Mouse (Mus musculus): ENCODE results near the gene Elmod3.

The Elmod3 gene

DNA sequence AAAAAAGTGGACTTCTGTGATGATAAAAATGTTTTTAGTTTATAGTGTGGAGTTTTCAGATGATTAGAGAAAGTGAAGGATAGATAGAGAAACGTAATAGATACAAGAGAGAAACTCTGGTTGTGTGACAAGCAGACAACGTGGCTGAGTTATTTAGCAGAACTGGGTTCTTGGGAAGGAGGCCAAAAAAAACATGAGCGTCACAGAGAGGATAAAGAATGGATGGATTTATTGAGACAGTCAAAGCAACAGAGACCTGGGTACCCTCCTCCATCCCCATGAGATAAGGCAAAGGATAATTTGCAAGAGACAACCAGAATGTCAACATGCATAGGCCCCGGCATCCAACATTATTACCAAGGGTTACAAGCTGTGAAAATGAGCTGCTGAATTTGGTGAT is 12.0 kb upstream of the Elmod3 start:
- no peak for DNase-seq (ENCODE audit: low spot score)

DNA sequence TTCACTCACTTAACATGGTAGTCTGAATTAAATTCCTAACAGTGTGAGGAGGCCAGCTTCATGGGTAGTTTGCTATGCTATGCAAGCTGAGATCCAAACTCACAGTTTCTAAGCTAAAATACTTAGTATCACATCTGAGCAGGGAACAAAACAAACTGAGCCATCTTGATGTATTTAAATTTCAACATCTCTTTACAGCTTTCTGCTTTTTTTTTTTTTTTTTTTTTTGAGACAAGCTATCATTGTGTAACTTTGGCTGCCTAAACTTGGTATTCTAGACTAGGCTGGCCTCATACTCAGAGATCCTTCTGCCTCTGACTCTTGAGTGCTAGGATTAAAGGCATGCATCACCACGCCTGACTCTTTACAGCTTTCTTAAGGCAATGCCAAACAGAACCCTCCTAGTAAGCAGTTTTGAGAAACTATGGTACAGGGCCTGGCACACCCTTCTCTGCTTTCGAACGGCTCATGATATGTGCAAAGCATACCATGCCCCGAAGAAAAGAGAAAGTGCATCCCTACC is 10.5 kb upstream of the Elmod3 start:
- no peak for DNase-seq (ENCODE audit: low spot score)

DNA sequence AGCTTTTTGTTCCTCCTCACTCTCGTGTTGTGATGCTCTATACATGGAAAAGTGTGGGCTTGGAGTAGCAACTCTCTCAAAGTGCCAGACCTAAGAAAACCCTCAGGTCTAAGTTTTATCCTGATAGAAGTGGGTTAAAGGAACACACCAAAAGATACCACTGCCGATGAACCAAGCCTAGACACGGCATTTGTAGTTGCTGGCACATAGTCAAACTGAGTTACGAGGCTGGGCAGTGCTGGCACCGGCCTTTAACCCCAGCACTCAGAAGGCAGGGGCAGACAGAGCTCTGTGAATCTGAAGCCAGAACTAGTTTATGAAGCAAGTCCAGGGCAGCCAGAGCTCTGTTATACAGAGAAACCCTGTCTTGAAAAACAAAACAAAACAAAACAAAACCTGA is 9.5 kb upstream of the Elmod3 start:
- no peak for DNase-seq (ENCODE audit: low spot score)

DNA sequence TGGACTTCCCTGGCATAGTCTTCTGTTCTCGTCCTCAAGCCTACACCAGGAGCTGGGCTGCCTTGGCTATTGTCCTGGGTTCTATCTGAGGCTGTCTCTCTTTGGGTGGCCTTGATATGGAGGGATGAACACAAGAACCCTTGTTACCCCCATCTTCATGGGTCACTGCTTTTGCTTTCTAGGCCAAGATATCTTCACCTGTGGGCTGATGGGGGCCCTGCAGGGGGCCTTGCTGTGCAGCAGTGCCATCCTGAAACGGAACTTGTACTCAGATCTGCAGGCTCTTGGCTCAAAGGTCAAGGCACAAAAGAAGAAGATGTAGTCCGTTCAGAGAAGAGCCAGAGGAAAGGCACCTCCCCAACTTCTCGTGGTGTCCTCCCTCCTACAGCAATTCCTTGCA is 8.8 kb upstream of the Elmod3 start:
- DNase-seq (ENCODE audit: low spot score), result no peak

DNA sequence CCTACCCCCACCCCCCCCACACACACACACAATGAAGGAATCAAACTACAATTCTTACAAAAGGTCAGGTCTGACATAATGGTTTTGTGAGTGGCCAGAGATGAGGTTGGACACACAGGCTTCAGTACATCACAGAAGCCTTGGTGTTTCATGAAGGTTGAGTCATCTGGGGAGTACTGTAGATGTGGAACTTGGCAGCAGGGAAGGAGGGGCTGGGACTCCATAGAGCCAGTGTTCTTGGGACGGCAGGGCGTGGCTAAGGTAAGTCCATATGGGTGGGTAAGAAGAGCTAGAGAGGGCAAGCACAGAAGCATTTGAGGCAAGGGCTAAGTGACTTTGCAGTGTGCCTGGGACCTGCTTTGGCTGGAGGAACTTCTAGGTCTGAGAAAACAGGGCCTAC is 5.9 kb upstream of the Elmod3 start:
- no peak for DNase-seq (ENCODE audit: low spot score)

DNA sequence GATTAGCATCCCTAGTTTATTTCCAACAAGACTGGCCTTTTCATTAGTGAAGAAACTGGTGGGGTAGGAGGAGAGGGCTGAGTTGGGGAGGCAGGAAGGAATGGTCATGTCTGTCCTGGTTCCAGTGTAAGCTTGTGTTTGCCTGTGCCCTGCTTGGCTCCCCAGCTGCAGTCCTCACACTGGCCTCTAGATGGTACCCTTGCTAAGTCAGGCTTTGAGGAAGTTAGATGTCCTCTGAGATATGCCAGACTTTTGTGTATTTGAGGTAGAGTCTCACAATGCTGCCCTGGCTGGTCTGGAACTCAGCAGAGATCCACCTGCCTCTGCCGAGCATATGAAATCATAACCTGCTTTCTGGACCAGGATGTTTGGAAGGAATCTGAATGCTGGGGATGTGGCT is 3.5 kb upstream of the Elmod3 start:
- DNase-seq (ENCODE audit: low spot score), result peak; percentile 59

DNA sequence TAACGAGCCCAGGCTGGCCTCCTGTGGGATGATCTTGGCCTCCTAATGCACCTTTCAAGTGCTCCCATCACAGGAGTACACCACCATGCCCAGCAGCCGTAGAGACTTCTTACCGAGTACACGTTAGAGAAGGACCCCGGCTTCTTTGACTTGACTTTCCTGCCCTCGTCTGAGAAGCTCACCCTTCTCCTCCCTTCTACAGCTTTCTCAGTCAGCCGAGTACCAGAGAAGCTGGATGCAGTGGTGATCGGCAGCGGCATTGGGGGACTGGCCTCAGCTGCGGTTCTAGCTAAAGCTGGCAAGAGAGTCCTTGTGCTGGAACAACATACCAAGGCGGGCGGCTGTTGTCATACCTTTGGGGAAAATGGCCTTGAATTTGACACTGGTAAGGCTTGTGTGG is 2.6 kb upstream of the Elmod3 start:
- DNase-seq (ENCODE audit: low spot score), result no peak

DNA sequence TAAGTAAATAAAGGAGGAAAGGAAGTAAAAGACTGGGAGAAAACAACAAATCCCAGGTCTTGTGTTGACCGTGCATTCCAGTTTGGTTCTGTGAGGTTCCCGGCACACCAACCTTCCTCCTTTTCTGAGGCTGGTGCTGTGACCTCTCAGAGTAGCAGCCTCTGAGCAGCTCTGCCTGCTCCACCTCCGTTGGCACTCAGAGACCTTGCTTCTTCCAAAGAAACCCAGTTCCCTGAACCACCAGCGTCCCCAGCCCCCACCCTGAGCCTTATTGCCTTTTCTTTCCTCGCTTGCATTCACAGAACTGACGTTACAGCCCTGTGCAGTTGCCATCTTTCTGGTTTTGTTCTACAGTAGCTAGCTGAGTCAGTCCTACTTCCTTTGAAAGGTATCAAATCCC is 2.0 kb upstream of the Elmod3 start:
- DNase-seq (ENCODE audit: low spot score), result no peak

DNA sequence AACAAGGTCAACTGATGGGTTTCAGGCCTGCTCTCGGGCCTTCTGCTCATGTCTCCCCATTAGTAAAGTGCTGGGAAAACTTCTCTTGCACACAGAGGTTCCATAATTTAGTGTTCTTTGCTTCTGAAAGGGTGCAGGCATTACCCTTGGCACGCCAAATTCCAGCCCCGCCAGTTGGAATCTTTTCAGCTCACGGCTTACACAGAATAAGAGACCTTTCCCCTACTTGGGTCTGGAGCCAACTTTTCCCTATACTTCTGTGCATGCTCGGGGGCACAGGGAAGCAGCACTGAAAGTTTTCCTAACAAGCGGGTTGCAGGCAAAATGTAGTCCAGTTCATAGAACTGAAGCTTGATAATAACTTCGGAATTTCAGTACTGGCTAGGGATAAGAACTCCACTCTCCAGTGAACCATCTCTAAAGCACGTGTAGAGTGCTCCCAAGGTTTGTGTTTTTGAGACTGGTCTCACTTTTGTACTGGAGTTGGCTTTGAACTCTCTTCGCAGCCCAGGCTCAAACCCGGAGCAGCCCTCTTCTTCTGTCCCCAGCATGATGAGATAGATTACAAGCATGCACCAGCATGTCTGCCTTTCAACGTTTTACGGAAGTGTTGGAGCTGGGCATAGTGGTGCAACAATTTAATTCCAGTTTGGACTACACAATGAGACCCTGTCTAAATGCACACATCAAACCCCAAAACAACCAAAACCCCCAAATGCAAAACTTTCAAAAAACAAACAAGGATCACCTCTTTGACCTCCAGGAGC is 761 bp upstream of the Elmod3 start:
- no peak for DNase-seq (ENCODE audit: low spot score)

DNA sequence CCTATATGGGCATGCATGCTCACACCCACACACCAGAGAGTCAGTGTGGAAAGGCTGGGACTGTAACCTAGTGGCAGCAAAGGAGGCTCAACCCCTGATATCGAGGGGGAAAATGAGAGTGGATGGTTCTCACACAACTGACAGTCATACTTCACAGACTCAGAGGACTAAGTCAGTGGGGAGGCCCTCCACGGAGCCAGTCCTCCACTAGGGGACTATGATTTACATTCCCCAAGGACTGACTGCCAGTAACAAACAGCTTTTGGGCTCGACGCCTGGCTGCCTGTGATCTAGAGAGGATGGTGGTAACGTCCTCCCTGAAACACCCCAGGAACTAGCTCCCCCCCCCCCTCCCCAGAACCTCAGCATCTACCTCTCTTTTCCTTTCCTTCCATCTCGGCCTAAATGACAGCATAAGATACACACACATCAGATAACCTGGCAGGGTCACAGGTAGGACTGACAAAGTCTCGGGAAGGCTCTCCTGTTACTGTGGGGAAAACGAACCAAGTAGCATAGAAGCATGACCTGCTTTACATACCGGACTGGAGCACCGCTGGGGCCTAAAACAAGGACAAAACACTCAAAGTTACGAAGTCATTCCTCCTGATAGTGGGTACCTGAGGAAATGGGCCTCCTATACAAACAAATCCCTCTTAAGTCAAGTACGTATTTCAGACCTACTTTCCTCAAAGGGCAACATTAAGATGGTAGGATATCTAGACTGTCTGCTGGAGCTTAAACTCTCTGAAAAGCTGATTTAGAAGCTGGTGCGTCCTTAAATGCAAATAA is 934 bp downstream of the Elmod3 start:
- DNase-seq (ENCODE audit: low spot score), result no peak

DNA sequence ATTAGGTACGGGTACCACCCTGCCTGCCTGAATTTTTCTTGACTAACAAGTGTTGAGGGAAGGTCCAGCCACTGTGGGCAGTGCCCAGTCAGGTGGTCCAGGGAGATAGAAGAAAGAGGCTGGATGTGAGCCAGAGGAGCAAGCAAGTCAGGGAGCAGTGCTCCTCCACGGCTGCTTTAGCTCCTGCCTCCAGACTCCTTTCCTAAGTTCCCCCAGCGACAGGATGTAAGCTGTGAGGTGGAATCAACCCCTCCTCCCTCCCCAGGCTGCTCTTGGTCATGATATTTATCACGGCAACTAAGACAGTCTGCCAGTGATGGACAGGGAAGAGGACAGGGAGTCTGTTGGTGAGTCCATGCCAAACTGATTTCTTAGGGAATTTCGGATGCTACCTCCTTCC is 4.3 kb downstream of the Elmod3 start:
- DNase-seq (ENCODE audit: low spot score), result no peak

DNA sequence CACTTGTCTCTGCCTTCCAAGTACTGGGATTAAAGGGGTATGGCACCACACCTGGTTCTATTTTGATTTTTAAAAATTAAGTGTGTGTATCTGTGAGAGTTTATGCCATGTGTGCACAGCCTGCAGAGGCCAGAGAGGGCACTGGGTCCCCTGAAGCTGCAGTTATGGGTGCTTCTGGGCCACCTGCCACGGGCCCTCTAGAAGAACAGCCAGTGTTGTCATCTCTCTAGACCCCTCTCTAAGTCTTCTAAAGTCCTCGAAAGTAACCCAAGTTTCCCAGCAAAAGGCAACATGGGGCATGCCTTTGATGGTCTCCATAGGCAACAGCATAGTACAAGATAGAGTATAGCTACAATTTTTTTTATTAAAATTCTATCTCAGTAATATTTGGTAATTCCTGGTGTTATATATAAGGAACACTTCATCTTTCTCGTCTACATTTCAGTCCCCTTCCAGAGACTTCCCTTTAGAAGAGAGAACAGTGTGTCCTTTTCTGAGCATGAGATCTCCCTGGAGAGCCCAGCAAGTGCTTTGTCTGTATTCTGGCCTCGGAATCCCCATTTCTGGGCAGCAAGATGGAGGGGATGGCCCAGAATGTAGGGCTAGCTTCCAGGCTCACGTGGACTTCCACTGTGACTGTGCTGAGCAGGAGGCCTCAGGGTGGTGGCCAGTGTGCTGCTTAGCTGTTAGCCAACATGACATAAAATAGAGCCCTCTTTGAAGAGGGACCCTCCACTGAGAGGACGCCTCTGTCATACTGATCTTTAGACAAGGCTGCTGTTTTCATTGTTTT is 5.0 kb downstream of the Elmod3 start:
- no peak for DNase-seq (ENCODE audit: low spot score)

DNA sequence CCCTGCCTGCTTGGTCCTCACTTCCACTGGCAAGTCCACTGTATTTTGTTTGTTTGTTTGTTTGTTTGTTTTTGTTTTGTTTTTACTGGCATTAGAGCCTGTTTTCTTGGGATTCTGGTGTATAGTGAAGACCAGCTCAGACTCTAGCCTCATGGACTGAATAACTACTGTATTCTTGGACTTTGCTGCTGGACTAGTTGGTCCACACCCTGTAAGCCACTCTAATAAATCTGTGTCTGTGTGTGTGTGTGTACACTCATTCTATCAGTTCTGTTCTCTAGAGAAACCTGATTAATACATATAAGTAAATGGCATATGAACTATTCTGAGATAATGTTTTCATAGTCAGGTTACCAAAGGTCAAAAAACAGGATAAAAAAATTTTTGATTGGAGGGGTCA is 8.1 kb downstream of the Elmod3 start:
- DNase-seq (ENCODE audit: low spot score), result no peak

DNA sequence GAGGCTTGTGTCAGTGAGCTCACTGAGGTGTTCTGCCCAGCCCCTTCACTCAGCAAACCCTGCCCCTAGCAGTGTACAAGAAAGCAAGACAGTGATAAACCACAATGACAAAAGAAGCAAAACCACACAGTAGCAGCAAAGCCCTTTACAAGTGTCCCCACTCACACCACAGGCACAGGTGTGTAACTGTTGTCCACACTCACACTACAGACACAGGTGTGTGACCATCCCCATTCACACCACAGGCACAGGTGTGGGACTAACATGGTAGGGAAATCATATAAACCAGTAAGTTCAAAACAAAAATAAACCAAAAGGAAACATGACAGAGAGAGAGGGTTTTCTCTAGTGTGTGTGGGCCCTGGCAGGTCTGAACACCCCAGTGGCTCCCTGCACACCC is 9.9 kb downstream of the Elmod3 start:
- no peak for DNase-seq (ENCODE audit: low spot score)

DNA sequence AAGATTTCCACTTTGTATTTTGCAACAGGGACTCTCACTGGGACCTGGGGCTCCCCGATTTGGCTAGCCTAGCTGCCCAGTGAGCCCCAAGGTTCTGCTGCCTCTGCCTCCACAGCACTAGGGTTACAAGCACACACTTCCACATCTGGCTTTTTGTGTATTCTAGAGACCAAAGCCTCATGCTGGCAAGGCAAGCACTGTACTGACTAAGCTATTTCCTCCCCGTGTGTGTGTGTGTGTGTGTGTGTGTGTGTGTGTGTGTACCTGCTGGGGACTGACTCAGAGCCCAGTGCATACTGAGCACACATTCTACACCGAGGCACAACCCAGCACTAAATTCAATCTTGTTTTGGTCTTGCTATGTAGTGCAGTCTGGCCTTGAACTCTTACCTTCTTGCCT is 11.5 kb downstream of the Elmod3 start:
- no peak for DNase-seq (ENCODE audit: low spot score)

DNA sequence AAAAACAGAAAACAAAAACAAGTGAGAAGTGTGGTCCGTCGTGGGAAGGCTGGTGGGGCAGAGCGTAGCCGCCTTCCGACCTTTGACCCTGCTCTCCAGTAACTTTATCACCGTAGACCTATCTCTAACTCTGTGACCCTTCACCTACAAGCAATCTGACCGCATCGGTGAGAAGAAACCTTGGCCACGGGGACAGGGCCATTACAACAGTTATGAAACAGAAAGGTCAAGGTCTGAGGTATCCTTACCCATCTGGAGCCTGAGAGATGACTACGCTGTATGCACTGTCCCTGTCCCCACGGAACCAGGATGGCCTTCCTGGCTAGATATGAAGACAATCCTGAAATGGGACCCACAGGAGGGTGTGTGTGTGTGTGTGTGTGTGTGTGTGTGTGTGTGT is 14.1 kb downstream of the Elmod3 start:
- DNase-seq (ENCODE audit: low spot score), result no peak

DNA sequence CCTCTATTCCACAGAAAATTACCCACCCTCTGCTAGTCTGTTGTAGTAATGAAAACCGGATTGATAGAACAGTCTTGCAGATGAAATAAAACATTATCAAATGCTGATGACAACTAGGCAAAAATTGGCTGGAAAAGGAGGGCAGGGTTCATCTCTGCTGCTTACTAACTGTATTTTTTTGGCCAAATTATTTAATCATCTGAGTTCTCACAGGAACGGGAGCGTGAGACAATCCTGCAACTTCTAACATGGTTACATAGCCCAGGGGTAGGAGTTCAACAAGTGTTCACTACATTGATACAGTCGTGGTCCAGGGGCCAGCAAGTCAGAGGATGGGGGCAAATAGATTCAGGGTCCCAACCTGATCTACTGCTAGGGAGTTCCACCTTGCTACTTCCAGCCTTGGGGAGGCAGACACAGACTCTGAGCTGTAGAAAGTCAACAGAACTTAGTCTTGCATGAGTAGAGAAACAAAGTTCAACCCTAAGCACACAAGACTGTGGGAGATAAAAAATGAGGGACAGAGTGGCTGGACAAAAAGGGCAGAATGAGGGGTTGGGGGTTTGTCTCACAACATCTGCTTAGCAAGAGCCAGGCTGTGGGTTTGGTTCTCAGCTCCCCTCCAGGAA is 14.9 kb downstream of the Elmod3 start:
- no peak for DNase-seq (ENCODE audit: low spot score)

DNA sequence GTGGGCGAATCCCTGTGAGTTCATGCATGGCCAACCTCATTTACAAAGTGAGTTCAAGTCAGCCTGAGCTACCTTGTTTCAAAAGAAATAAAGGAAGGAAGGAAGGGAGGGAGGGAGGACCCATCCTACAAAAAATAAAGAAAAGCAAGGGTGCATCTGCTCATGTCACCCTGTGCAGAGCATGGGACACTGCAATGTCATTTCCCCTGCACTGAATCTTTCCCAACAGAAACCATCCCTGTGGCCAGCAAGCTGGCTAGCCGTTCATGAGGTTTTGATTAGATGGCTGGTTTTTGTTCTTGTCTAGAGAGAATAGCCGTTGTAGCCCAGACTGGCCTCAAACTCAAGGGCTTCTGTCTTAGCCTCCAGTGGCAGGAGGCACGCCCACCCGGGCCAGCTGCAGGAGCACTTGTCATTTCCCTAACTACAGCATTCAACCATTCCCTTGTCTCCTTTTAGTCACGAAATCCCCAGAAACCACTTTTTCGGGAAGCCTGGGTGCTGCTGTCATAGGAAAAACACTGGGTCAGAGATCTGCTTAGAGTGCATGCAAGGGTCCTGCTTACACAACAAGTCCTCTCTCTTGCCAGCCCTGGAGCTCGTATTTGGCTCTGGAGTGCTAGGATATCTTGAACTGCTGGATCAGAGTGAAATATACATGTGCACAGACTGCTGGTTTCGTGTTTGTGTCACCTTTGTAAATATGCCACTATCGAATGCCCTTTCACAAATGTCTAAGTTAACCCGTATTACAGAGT is 16.4 kb downstream of the Elmod3 start:
- DNase-seq (ENCODE audit: low spot score), result no peak

DNA sequence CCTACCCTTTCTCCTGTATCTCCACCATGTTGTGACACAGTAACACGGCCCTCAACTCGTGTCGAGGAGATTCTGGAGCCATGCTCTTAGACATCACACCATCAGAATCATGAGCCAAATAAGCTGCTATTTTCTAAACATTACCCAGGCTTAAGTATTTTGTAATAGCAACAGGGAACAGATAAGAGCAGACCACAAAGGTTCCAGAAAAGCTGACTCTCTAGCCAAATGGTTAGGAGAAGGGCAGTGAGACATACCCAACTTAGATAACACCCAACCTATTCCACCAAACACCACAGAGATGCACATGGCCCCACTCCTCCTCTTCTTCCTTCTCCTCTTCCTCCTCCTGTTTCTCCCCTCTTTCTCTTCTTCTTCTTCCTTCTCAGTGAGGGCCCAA is 22.2 kb downstream of the Elmod3 start:
- no peak for DNase-seq (ENCODE audit: low spot score)

DNA sequence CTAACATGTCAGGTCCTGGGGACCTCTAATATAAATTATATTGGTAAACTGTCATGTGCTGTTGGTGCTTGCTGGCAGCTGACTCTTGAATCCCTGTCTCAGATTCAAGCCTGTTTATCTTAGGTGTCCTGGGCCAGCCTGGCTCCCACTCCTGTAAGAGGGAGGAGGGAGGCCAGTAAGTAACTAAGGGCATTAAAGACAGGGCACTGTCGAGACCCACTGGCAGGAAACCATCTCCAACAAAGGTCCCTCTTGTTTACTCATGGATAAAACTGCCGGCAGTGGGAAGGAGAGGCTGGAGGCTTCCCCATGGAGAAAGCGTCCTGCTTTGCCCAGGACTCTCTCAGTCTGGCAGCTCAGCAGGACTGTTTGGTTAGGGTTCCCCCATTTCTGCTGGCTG is 26.4 kb downstream of the Elmod3 start:
- no peak for DNase-seq (ENCODE audit: low spot score)

DNA sequence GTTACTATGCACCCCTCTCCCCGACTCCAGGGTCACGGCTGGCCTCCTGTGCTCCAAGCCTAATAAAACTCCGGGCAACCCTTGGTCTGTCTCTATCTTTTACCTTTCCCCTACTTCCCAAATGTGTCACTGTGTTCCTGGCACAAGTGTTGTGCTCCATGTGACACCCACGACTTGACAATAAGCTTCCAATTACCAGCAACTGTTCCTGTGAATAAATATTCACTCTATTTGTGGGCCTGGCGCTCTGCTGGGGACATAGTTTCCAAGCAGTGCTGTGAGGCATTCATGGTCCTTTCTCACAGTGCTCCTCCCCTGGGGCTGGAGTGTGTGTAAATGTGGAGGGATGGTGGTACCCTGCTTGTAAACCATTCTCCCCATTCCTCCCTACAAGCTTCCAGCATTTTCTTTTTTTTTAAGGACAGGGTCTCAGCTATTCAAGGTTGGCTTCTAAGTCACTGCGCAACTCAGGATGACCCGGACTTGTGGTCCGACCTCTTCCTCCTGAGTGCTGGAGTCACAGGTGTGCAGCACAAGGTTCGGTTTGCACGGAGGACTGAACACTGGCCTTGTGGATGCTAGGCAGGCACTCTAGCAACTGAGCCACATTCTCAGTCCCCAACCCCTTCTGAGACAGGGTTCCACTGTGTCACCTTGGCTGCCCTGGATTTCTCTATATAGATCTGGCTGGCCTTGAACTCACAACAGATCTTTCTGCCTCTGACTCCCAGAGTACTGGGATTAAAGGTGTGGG is 27.4 kb downstream of the Elmod3 start:
- no peak for DNase-seq (ENCODE audit: low spot score)
